11 mouse cellular contexts compared by ENCODE assay signal in genomic region chr9:102733999-102734738, GRCm38 (mm10). TPM values are rescaled to one million over a fixed set of nuclear protein-coding genes. Genes with fewer than 3 reads are reported as not detected.
A peak's percentile ranks its signal among the peaks of the same experiment; 100 is the strongest.
DNase-seq lines count a peak whose midpoint lies in the region; ATAC-seq and TF ChIP-seq lines count a peak whose summit lies in the region.
"Had no signal": no experiment of that assay in that cellular context is flagged by ENCODE, and none has a peak within 500 bp of the region (broad histone marks: within the 10 kb centered on the region; RNA-seq: fewer than 3 reads in every experiment).

No protein-coding gene starts in this region.

- ATAC-seq in heart, postnatal 0 days (ENCODE audit: insufficient read depth, low read depth), result no peak
- ATAC-seq in lung, embryonic 16.5 days (ENCODE audit: low read depth), result peak; percentile 62
- ATAC-seq: forebrain, embryonic 15.5 days had no signal

- 68% methylated on average over 9 of the region's 9 CpGs for WGBS in heart, postnatal 0 days
- WGBS in lung, embryonic 16.5 days, result 56% methylated on average over 9 of the region's 9 CpGs

- no peak overlapping the region for H3K9ac ChIP-seq in heart, postnatal 0 days (replicated peaks; ENCODE audit: low read depth, low read length)
- H3K9ac ChIP-seq in lung, embryonic 16.5 days (ENCODE audit: low read length), result no peak overlapping the region
- H3K9ac ChIP-seq: forebrain, embryonic 15.5 days; hindbrain, embryonic 12.5 days had no signal

- no peak overlapping the region for H3K4me2 ChIP-seq in heart, postnatal 0 days (ENCODE audit: low read depth, low read length)
- 0 out of 2 replicates have a peak overlapping the region, but pooled peaks have one; percentile 10 for H3K4me2 ChIP-seq in lung, embryonic 16.5 days (ENCODE audit: low read depth, low read length)
- H3K4me2 ChIP-seq: forebrain, embryonic 15.5 days; hindbrain, embryonic 12.5 days had no signal

- DNase-seq in heart, postnatal 0 days (ENCODE audit: low spot score), result no peak
- DNase-seq in heart, postnatal 4 days, result no peak
- DNase-seq in NIH3T3 (ENCODE audit: low read depth), result peak; percentile 24
- peak; percentile 44 for DNase-seq in kidney, adult 11 months
- DNase-seq in frontal cortex, postnatal 36 days (ENCODE audit: low spot score in 2 of 2), result no peak
- DNase-seq in embryo, embryonic 10 days (ENCODE audit: low spot score), result no peak
- no peak for DNase-seq in thymus, postnatal 10 days (ENCODE audit: low spot score in 2 of 2)
- DNase-seq: retina, postnatal 1 day had no signal

- H3K27ac ChIP-seq in heart, postnatal 0 days (ENCODE audit: low read depth), result 0 out of 2 replicates have a peak overlapping the region, but pooled peaks have one; percentile 12
- H3K27ac ChIP-seq in lung, embryonic 16.5 days (ENCODE audit: low read length), result peak overlapping the region; percentile 90
- H3K27ac ChIP-seq: forebrain, embryonic 15.5 days; hindbrain, embryonic 12.5 days had no signal

- no peaks in the 10 kb centered on the region for H3K27me3 ChIP-seq in heart, postnatal 0 days (ENCODE audit: control insufficient read depth, insufficient read depth, low read length)
- no peaks in the 10 kb centered on the region for H3K27me3 ChIP-seq in lung, embryonic 16.5 days (ENCODE audit: control insufficient read depth, insufficient read depth, low read depth, low read length)
- H3K27me3 ChIP-seq: forebrain, embryonic 15.5 days; hindbrain, embryonic 12.5 days had no signal

- no peak for TF ChIP-seq CTCF in heart, postnatal 0 days (IDR thresholded peaks at IDR 0.05; ENCODE audit: low read depth)

- peaks cover 48% of the 10 kb centered on the region for H3K36me3 ChIP-seq in heart, postnatal 0 days (replicated peaks; ENCODE audit: control insufficient read depth, insufficient read depth, low read length)
- H3K36me3 ChIP-seq in lung, embryonic 16.5 days (ENCODE audit: control insufficient read depth, insufficient read depth, low read length), result peaks cover 42% of the 10 kb centered on the region

- no peak for TF ChIP-seq EP300 in heart, postnatal 0 days (IDR thresholded peaks at IDR 0.05; ENCODE audit: low read depth)

- peaks cover 6% of the 10 kb centered on the region; the same call in 1 of the 2 replicates for H3K4me1 ChIP-seq in heart, postnatal 0 days (ENCODE audit: control insufficient read depth, insufficient read depth)
- peaks cover 20% of the 10 kb centered on the region for H3K4me1 ChIP-seq in lung, embryonic 16.5 days (replicated peaks; ENCODE audit: control insufficient read depth, insufficient read depth, low read length)
- H3K4me1 ChIP-seq: forebrain, embryonic 15.5 days had no signal

- no peaks in the 10 kb centered on the region for H3K9me3 ChIP-seq in heart, postnatal 0 days (replicated peaks; ENCODE audit: control insufficient read depth, low read length)
- no peaks in the 10 kb centered on the region for H3K9me3 ChIP-seq in lung, embryonic 16.5 days (ENCODE audit: control insufficient read depth, low read length)
- H3K9me3 ChIP-seq: forebrain, embryonic 15.5 days; hindbrain, embryonic 12.5 days had no signal

- no peak overlapping the region for H3K4me3 ChIP-seq in heart, postnatal 0 days (ENCODE audit: low read depth, low read length)
- H3K4me3 ChIP-seq in lung, embryonic 16.5 days (ENCODE audit: low read length), result no peak overlapping the region
- H3K4me3 ChIP-seq: forebrain, embryonic 15.5 days; hindbrain, embryonic 12.5 days had no signal

RNA-seq across cellular contexts. Expression of gene Amotl2, which starts 17.7 kb away (rescaled TPM):
- 115 and 221 TPM in 2 replicates for total RNA-seq in heart, postnatal 0 days (2014; rRNA removed; ENCODE audit: low replicate concordance)
- 25.3 and 26.0 TPM in 2 replicates for polyA plus RNA-seq in heart, postnatal 0 days (2015; fragmentation: Nextera tagmentation; extraction: Ambion mirVana)
- total RNA-seq in heart, postnatal 4 days (2021), result 10 to 100 TPM; 90.0 to 91.6 TPM
- 37.6 and 40.1 TPM in 2 replicates for polyA plus RNA-seq in lung, embryonic 16.5 days (2015; fragmentation: Nextera tagmentation; extraction: Ambion mirVana)

Comparison
In these comparisons a context has a peak if more than half of its experiments do, and no peak if none do; other contexts are left out.
1. DNase-seq: peak in NIH3T3 (single experiment) and kidney, adult 11 months (single experiment); none in heart, postnatal 0 days (single experiment), heart, postnatal 4 days (single experiment), frontal cortex, postnatal 36 days (0 of 2), embryo, embryonic 10 days (single experiment) and thymus, postnatal 10 days (0 of 2).